Mouse (Mus musculus): ENCODE measurements at regions not wholly inside any gene's neighbourhood (a gene's known extent, or its start where the extent isn't known, plus 50 kb on each side); places are given as distances from the start of the nearest gene placed in this dataset.

DNA sequence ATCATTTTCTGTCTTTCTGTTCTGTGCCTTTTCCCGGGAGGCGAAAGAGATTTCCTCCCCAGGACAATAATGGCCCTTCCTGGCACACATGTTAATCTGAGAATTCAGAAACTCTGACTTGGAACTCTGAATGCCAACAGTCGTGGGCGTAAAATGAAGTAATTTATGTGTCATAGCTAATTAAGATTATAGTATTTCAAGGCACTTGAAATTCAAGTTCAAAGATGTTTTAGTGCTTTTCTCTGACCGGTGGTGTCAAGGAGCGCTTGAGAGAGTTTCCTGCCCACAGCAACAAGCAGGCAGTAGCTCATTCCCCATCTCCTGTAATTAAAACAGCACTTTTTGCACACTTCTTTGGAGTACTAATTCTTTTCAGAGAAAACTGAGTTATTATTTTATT is 1465.9 kb downstream of the 4930444P10Rik start:
- Histone ChIP-seq H3K9me3 (ENCODE audit: control insufficient read depth, low read length) (no peaks in the 10 kb centered on the region), H3K27me3 (ENCODE audit: control insufficient read depth, insufficient read depth, low read length) (no peaks in the 10 kb centered on the region), H3K36me3 (ENCODE audit: control insufficient read depth, insufficient read depth, low read length) (no peaks in the 10 kb centered on the region), H3K4me2 (ENCODE audit: low read depth, low read length) (no peak overlapping the region), H3K9ac (replicated peaks; ENCODE audit: low read depth, low read length) (no peak overlapping the region), H3K4me1 (ENCODE audit: control insufficient read depth, insufficient read depth, low read length) (no peaks in the 10 kb centered on the region), H3K27ac (ENCODE audit: low read depth, low read length) (no peak overlapping the region), H3K4me3 (ENCODE audit: low read depth, low read length) (no peak overlapping the region)
- 35% methylated on average over 6 of the region's 6 CpGs for WGBS
- no peak for ATAC-seq (ENCODE audit: low read depth)

DNA sequence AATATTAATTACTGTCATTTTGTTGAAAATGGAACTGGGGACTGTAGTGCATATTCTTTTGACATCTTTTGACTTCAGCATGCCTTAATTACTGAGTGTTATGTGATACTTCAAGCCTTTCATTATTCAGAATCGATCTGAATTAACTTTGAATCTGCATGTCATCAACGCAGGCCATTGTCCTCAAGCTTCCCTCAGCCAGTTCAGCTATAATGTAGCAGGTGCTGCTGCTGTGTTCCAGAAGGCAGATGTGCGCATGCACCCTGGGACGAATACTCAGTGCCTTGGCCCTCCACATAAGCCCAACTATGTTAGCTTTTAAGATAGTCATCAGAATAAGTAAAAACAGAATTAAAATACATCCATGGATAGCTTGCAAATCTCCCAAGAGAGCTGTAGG is 1466.4 kb downstream of the 4930444P10Rik start:
- Histone ChIP-seq H3K27ac (ENCODE audit: low read depth, low read length) (no peak overlapping the region), H3K27me3 (ENCODE audit: control insufficient read depth, insufficient read depth, low read length) (no peaks in the 10 kb centered on the region), H3K4me3 (ENCODE audit: low read depth, low read length) (no peak overlapping the region), H3K9me3 (ENCODE audit: control insufficient read depth, low read length) (no peaks in the 10 kb centered on the region), H3K36me3 (ENCODE audit: control insufficient read depth, insufficient read depth, low read length) (no peaks in the 10 kb centered on the region), H3K4me1 (ENCODE audit: control insufficient read depth, insufficient read depth, low read length) (no peaks in the 10 kb centered on the region), H3K9ac (replicated peaks; ENCODE audit: low read depth, low read length) (no peak overlapping the region), H3K4me2 (ENCODE audit: low read depth, low read length) (no peak overlapping the region)
- ATAC-seq (ENCODE audit: low read depth): no peak
- WGBS: 60% methylated on average over 4 of the region's 4 CpGs

DNA sequence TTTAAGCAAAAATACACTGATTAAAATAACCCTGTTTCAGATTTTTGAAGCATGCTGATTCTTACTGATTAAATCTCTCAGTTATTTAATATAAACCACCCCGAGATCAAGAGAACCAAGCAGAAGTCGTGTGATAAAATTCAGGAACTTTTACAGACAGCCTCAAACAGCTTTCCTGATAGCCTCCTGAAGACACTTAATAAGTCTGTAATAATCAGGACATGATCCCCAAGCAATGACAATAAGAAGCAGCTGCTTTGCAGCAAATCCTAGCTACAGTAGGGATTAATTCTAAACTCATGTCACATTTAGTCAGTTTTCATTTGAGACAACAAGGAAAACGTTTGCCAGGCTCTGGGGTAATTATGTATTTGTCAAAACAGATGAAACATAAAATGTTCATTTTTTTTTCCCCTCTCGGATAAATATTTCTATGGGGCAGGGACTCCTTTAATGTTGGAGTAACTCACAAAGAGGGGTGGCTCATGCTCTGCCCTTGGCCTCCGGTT is 1472.1 kb downstream of the 4930444P10Rik start:
- no peak overlapping the region for H3K9ac ChIP-seq (replicated peaks; ENCODE audit: low read depth, low read length)
- no peaks in the 10 kb centered on the region for H3K27me3 ChIP-seq (ENCODE audit: control insufficient read depth, insufficient read depth, low read length)
- no peak overlapping the region for H3K4me3 ChIP-seq (ENCODE audit: low read depth, low read length)
- no peak overlapping the region for H3K4me2 ChIP-seq (ENCODE audit: low read depth, low read length)
- H3K27ac ChIP-seq (ENCODE audit: low read depth, low read length): no peak overlapping the region
- ATAC-seq (ENCODE audit: low read depth): no peak
- no peaks in the 10 kb centered on the region for H3K36me3 ChIP-seq (ENCODE audit: control insufficient read depth, insufficient read depth, low read length)
- WGBS: 82% methylated on average over 5 of the region's 5 CpGs
- no peaks in the 10 kb centered on the region for H3K9me3 ChIP-seq (ENCODE audit: control insufficient read depth, low read length)
- no peaks in the 10 kb centered on the region for H3K4me1 ChIP-seq (ENCODE audit: control insufficient read depth, insufficient read depth, low read length)

DNA sequence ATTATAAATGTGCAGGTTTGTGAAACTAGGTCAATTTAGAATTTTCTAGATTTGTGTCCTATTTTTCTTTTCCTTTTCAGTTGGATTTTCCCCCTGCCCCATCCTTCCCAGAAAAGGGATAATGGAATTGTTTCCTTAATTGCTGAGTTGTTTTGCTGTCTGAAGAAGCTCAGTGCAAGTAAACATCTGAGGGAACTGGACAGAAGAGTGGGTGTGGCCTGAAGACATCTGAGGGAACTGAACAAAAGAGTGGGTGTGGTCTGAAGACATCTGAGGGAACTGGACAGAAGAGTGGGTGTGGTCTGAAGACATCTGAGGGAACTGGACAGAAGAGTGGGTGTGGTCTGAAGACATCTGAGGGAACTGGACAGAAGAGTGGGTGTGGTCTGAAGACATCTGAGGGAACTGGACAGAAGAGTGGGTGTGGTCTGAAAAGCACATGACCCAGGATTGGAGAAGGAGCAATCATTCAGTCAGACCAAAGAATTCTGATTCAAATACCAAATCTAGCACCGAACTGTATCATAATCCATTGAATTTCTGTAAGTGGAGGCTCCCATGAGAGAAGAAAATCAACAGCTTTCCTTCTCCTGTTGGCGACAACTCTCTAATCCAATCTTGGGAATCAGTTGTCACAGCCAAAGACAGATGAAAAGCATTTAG is 1479.8 kb downstream of the 4930444P10Rik start:
- Histone ChIP-seq H3K4me2 (ENCODE audit: low read depth, low read length) (no peak overlapping the region), H3K36me3 (ENCODE audit: control insufficient read depth, insufficient read depth, low read length) (no peaks in the 10 kb centered on the region), H3K27ac (ENCODE audit: low read depth, low read length) (no peak overlapping the region), H3K4me1 (ENCODE audit: control insufficient read depth, insufficient read depth, low read length) (no peaks in the 10 kb centered on the region), H3K4me3 (ENCODE audit: low read depth, low read length) (no peak overlapping the region), H3K9me3 (ENCODE audit: control insufficient read depth, low read length) (no peaks in the 10 kb centered on the region), H3K27me3 (ENCODE audit: control insufficient read depth, insufficient read depth, low read length) (no peaks in the 10 kb centered on the region), H3K9ac (replicated peaks; ENCODE audit: low read depth, low read length) (no peak overlapping the region)
- 96% methylated on average over 2 of the region's 2 CpGs for WGBS
- no peak for ATAC-seq (ENCODE audit: low read depth)

DNA sequence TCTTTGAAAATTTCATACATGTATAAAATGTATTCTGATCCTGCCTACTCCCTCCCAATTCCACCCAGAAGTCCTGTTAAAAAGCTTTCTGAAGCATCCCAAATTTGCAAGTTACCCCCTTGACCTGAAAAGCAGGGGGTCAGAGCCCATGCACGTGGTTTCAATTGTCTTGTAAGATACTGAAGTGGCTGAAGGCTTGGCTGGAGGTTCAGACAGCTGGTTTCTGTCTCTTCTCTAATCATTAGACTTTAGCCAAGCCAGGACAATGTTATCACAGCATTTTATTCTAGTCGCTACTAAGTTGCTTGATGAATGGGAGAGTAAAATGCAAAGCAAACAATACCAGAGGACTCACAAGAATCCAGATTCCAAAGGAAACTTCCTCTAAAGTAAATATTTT is 1484.1 kb downstream of the 4930444P10Rik start:
- H3K27me3 ChIP-seq (ENCODE audit: control insufficient read depth, insufficient read depth, low read length): no peaks in the 10 kb centered on the region
- H3K4me1 ChIP-seq (ENCODE audit: control insufficient read depth, insufficient read depth, low read length): no peaks in the 10 kb centered on the region
- no peak overlapping the region for H3K9ac ChIP-seq (replicated peaks; ENCODE audit: low read depth, low read length)
- H3K36me3 ChIP-seq (ENCODE audit: control insufficient read depth, insufficient read depth, low read length): no peaks in the 10 kb centered on the region
- H3K4me3 ChIP-seq (ENCODE audit: low read depth, low read length): no peak overlapping the region
- 44% methylated on average over 2 of the region's 2 CpGs for WGBS
- ATAC-seq (ENCODE audit: low read depth): no peak
- no peaks in the 10 kb centered on the region for H3K9me3 ChIP-seq (ENCODE audit: control insufficient read depth, low read length)
- H3K27ac ChIP-seq (ENCODE audit: low read depth, low read length): no peak overlapping the region
- H3K4me2 ChIP-seq (ENCODE audit: low read depth, low read length): no peak overlapping the region

DNA sequence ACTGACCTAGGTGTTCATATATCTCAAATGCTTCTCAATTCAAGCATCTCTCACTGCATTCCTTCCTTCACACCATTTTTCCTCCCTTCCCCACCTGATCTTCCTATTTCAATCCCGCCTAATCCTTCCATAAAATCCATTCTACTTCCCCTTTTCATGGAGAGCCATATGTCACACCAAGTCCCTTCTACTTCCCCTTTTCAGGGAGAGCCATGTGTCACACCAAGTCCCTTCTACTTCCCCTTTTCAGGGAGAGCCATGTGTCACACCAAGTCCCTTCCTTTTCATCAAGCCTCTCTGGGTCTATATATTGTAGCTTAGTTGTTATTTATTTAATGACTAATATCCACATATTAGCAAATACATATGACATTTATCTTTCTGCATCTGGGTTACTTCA is 1497.2 kb downstream of the 4930444P10Rik start:
- ATAC-seq (ENCODE audit: low read depth): no peak
- 87% methylated on average over 1 of the region's 1 CpGs for WGBS
- H3K4me3 ChIP-seq (ENCODE audit: low read depth, low read length): no peak overlapping the region

DNA sequence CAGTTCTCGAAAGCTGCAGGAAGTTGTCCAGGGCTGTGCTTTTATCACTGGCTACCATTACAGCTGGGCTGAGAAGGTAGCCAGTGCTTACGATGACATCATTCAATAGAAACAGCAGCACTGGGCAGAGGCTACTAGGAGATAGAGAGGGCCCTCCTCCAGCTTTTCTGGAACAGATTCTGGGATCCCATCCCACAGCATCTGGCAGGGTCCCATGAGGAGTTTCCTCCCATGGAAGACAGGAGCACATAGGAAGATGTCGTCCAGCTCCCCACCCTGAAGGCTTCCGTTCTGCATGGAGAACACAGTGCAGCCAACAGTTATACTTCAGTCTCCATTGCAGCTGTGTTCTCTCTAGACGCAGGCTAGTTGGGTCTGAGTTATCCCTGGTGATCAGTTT is 1503.2 kb downstream of the 4930444P10Rik start:
- 97% methylated on average over 5 of the region's 5 CpGs for WGBS
- H3K27me3 ChIP-seq (ENCODE audit: control insufficient read depth, insufficient read depth, low read length): no peaks in the 10 kb centered on the region
- H3K9me3 ChIP-seq (ENCODE audit: control insufficient read depth, low read length): no peaks in the 10 kb centered on the region
- no peak overlapping the region for H3K4me3 ChIP-seq (ENCODE audit: low read depth, low read length)
- H3K9ac ChIP-seq (replicated peaks; ENCODE audit: low read depth, low read length): no peak overlapping the region
- ATAC-seq (ENCODE audit: low read depth): no peak
- no peaks in the 10 kb centered on the region for H3K36me3 ChIP-seq (ENCODE audit: control insufficient read depth, insufficient read depth, low read length)
- H3K27ac ChIP-seq (ENCODE audit: low read depth, low read length): no peak overlapping the region
- no peaks in the 10 kb centered on the region for H3K4me1 ChIP-seq (ENCODE audit: control insufficient read depth, insufficient read depth, low read length)
- no peak overlapping the region for H3K4me2 ChIP-seq (ENCODE audit: low read depth, low read length)

More for the DNA sequence above, 1497.2 kb downstream of the 4930444P10Rik start:
- Histone ChIP-seq H3K4me2 (ENCODE audit: low read depth, low read length) (no peak overlapping the region), H3K27me3 (ENCODE audit: control insufficient read depth, insufficient read depth, low read length) (no peaks in the 10 kb centered on the region), H3K4me1 (ENCODE audit: control insufficient read depth, insufficient read depth, low read length) (no peaks in the 10 kb centered on the region), H3K9ac (replicated peaks; ENCODE audit: low read depth, low read length) (no peak overlapping the region), H3K36me3 (ENCODE audit: control insufficient read depth, insufficient read depth, low read length) (no peaks in the 10 kb centered on the region), H3K9me3 (ENCODE audit: control insufficient read depth, low read length) (no peaks in the 10 kb centered on the region), H3K27ac (ENCODE audit: low read depth, low read length) (no peak overlapping the region)

DNA sequence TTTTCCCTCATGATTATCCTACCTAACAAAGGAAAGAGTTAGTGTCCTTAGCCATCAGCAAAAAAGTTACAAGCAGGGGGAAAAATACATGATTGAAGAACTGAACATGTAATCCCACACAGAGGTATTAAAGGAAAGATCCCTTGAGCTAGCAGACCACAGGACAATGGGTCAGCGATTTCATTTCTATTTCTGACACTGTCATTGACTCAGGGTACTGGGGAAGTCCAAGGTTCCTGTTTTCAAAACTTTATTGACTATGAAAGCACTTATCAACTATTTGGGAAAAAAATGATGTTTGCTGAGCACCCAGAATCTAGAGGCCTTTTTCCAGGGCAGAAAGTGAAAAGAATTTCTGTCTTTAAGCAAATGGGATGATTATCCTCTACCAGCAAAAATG is 1513.7 kb downstream of the 4930444P10Rik start:
- no peaks in the 10 kb centered on the region for H3K36me3 ChIP-seq (ENCODE audit: control insufficient read depth, insufficient read depth, low read length)
- H3K27me3 ChIP-seq (ENCODE audit: control insufficient read depth, insufficient read depth, low read length): no peaks in the 10 kb centered on the region; the same call in 1 of the 2 replicates
- no peak for ATAC-seq (ENCODE audit: low read depth)
- no peak overlapping the region for H3K27ac ChIP-seq (ENCODE audit: low read depth, low read length)
- no peaks in the 10 kb centered on the region for H3K9me3 ChIP-seq (ENCODE audit: control insufficient read depth, low read length)
- H3K4me2 ChIP-seq (ENCODE audit: low read depth, low read length): no peak overlapping the region
- 88% methylated on average over 1 of the region's 1 CpGs for WGBS
- H3K4me1 ChIP-seq (ENCODE audit: control insufficient read depth, insufficient read depth, low read length): no peaks in the 10 kb centered on the region
- H3K4me3 ChIP-seq (ENCODE audit: low read depth, low read length): no peak overlapping the region
- no peak overlapping the region for H3K9ac ChIP-seq (replicated peaks; ENCODE audit: low read depth, low read length)

DNA sequence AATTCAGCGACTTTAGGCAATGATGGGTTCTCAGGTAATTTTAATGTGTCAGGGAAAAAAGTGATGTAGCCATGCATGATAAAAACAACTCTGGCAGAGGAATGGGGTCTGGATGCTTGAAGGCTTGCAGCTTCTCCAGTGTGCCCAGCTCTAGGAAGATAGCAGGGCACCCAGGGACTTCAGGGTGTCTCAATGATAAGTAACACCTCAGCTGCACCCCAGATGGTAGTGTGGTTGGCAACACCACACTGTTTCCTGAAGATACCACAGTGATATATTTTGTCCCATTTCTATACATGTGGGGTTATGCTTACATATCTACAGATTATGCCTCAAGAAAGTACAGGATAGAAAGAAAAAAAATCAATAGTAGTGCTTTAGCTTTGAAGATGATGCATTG is 1516.9 kb downstream of the 4930444P10Rik start:
- no peak for ATAC-seq (ENCODE audit: low read depth)
- no peaks in the 10 kb centered on the region for H3K9me3 ChIP-seq (ENCODE audit: control insufficient read depth, low read length)
- no peak overlapping the region for H3K27ac ChIP-seq (ENCODE audit: low read depth, low read length)
- 83% methylated on average over 1 of the region's 1 CpGs for WGBS
- H3K9ac ChIP-seq (replicated peaks; ENCODE audit: low read depth, low read length): no peak overlapping the region
- no peak overlapping the region for H3K4me3 ChIP-seq (ENCODE audit: low read depth, low read length)
- H3K4me1 ChIP-seq (ENCODE audit: control insufficient read depth, insufficient read depth, low read length): no peaks in the 10 kb centered on the region
- no peaks in the 10 kb centered on the region for H3K36me3 ChIP-seq (ENCODE audit: control insufficient read depth, insufficient read depth, low read length)
- H3K4me2 ChIP-seq (ENCODE audit: low read depth, low read length): no peak overlapping the region
- no peaks in the 10 kb centered on the region; the same call in 1 of the 2 replicates for H3K27me3 ChIP-seq (ENCODE audit: control insufficient read depth, insufficient read depth, low read length)

All from neural tube, embryonic 14.5 days (tissue).